Mouse (Mus musculus): ENCODE data around the gene Phf7. TPM values are rescaled to one million over a fixed set of nuclear protein-coding genes. Genes with fewer than 3 reads are reported as not detected.

Phf7 gene
- polyA plus RNA-seq, 1 experiment from 2014 or later: 8.6 TPM

DNA sequence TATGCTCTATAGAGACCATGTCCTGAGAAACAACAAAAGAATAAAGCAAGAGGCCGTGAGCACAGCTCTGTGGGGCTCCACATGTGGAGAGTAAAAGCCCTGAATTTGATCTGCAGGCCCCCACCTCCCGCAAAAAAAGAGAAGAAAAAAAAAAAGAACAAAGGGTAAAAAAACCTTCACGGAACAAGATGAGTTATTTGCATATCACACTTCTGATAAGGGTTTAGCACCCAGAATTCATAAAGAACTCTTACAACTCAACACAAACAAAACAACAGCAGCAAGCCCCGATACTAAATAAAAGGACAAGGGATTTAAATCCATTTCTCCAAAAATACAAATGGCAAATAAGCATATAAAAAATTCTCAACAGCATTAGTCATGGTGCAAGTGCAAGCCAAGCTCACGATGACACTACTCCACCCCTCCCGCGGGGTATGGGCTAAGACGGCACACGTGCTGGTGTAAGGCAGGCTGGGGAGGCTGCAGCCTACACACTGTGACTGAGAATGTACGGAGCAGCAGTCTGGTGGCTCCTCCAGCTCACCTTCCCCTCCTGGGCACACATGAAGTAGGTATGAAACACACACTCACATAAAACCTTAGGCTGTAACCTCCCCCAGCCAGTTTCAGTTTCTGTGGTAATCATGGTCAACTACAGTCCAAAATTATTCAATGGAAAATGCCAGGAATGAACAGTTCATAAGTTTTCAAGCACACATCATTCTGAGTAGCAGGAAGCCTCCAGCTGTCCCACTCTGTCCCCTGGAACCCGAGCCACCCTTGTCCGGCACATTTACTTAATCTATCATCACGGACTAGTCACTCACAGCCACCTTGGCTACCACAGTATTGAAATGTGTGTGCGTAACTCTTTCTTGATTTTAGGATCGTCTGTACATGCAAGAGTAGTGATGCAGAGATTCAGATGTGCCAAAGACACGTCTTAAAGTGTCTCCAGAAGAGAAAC is 53.3 kb downstream of the Phf7 start:
- ATAC-seq: no peak; the same call in 1 of the 2 replicates
- Histone ChIP-seq H3K9me3 (ENCODE audit: control insufficient read depth) (no peaks in the 10 kb centered on the region), H3K36me3 (ENCODE audit: control insufficient read depth, insufficient read depth) (peaks cover 67% of the 10 kb centered on the region), H3K4me1 (replicated peaks; ENCODE audit: control insufficient read depth, insufficient read depth, low read length) (no peaks in the 10 kb centered on the region), H3K27me3 (replicated peaks; ENCODE audit: control insufficient read depth, insufficient read depth, low read length) (no peaks in the 10 kb centered on the region), H3K4me2 (replicated peaks; ENCODE audit: low read depth) (no peak overlapping the region), H3K9ac (ENCODE audit: low read depth, low read length) (no peak overlapping the region), H3K4me3 (ENCODE audit: low read depth, low read length) (no peak overlapping the region), H3K27ac (ENCODE audit: low read depth, low read length) (peak overlapping the region; percentile 50; the same call in 1 of the 2 replicates)
- WGBS: 59% methylated on average over 16 of the region's 16 CpGs
- no peak for TF ChIP-seq CTCF (IDR thresholded peaks at IDR 0.05; ENCODE audit: low read depth)

DNA sequence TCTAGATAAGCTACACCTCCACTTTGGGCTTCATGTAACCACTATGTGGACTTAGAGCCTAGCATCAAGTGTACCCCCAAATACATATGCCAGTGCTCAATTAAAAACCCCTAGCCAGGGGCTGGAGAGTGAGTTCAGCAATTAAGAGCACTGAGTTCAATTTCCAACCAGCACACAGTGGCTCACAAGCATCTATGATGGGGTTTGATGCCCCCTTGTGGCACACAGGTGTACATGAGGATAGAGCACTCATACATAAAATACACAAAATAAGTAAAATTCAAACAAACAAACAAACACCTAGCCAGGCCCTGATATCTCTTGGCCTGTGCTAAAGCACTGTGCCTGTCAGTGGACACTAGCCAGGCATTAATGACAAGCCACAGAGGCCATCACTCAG is 55.1 kb downstream of the Phf7 start:
- Histone ChIP-seq H3K9ac (ENCODE audit: low read depth, low read length) (no peak overlapping the region), H3K27me3 (replicated peaks; ENCODE audit: control insufficient read depth, insufficient read depth, low read length) (no peaks in the 10 kb centered on the region), H3K4me3 (ENCODE audit: low read depth, low read length) (no peak overlapping the region), H3K4me1 (replicated peaks; ENCODE audit: control insufficient read depth, insufficient read depth, low read length) (no peaks in the 10 kb centered on the region), H3K4me2 (replicated peaks; ENCODE audit: low read depth) (no peak overlapping the region), H3K27ac (ENCODE audit: low read depth, low read length) (no peak overlapping the region), H3K9me3 (ENCODE audit: control insufficient read depth) (no peaks in the 10 kb centered on the region), H3K36me3 (ENCODE audit: control insufficient read depth, insufficient read depth) (peaks cover 69% of the 10 kb centered on the region)
- 0 out of 2 replicates have a peak, but pooled peaks have one; percentile 17 for ATAC-seq
- peak; percentile 76 for TF ChIP-seq CTCF (IDR thresholded peaks at IDR 0.05; ENCODE audit: low read depth)

DNA sequence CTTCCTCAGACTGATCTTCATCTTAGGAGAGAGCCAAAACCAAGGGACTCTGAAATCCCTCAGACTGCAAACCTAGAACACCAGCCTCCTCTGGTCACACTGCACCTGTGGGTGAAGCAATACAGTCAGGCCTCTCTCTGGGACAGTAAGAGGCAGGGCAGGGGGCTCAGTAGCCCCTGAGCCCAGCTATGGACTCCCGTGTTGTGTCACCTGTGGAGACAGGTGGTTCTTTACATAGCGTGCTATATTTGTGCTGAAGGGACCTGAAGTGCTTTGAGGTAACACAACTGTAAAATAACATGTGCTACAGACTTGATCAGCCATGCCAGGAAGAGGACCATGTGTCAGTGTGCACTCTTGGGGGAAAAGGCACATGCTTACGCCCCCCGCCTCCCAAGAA is 55.6 kb downstream of the Phf7 start:
- Histone ChIP-seq H3K36me3 (ENCODE audit: control insufficient read depth, insufficient read depth) (peaks cover 69% of the 10 kb centered on the region), H3K4me2 (replicated peaks; ENCODE audit: low read depth) (no peak overlapping the region), H3K9me3 (ENCODE audit: control insufficient read depth) (no peaks in the 10 kb centered on the region), H3K4me3 (ENCODE audit: low read depth, low read length) (no peak overlapping the region), H3K27ac (ENCODE audit: low read depth, low read length) (no peak overlapping the region), H3K27me3 (replicated peaks; ENCODE audit: control insufficient read depth, insufficient read depth, low read length) (no peaks in the 10 kb centered on the region), H3K4me1 (replicated peaks; ENCODE audit: control insufficient read depth, insufficient read depth, low read length) (no peaks in the 10 kb centered on the region), H3K9ac (ENCODE audit: low read depth, low read length) (no peak overlapping the region)
- TF ChIP-seq CTCF (IDR thresholded peaks at IDR 0.05; ENCODE audit: low read depth): no peak
- 89% methylated on average over 4 of the region's 4 CpGs for WGBS
- ATAC-seq: no peak

DNA sequence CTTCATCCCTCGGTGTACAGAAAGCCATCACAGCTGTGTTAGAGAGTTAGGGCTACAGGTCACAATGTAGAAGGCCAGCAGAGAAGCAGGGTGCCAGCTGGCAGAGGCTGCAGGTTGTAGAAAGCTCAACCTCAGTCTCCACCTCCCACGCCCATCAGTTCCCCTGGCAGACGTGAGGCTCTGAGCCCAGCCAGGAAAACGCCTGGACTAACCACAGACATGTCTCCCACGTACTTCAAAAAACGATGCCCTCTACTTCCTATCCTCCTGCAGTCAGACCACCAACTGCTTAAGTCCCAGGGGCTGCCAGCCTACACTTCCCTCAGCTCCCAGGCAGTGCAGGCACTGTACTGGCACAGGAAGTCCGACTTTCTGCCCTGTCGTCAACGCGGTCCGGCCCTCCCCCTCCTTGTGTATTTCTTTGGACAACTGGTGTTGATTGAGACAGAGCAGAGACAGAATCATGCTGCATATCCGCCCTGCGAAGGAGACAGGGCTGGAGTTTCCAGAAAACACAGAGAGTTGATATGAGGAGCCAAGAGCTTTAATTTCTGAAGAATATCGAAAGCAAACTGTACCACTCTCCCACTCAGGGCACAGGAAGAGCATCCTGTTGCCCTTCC is 56.1 kb downstream of the Phf7 start:
- no peak for ATAC-seq
- Histone ChIP-seq H3K9ac (ENCODE audit: low read depth, low read length) (no peak overlapping the region), H3K4me2 (replicated peaks; ENCODE audit: low read depth) (no peak overlapping the region), H3K4me3 (ENCODE audit: low read depth, low read length) (no peak overlapping the region), H3K36me3 (ENCODE audit: control insufficient read depth, insufficient read depth) (peaks cover 69% of the 10 kb centered on the region), H3K9me3 (ENCODE audit: control insufficient read depth) (no peaks in the 10 kb centered on the region), H3K4me1 (replicated peaks; ENCODE audit: control insufficient read depth, insufficient read depth, low read length) (no peaks in the 10 kb centered on the region), H3K27me3 (replicated peaks; ENCODE audit: control insufficient read depth, insufficient read depth, low read length) (no peaks in the 10 kb centered on the region), H3K27ac (ENCODE audit: low read depth, low read length) (no peak overlapping the region)
- TF ChIP-seq CTCF (IDR thresholded peaks at IDR 0.05; ENCODE audit: low read depth): no peak
- WGBS: 67% methylated on average over 14 of the region's 14 CpGs

DNA sequence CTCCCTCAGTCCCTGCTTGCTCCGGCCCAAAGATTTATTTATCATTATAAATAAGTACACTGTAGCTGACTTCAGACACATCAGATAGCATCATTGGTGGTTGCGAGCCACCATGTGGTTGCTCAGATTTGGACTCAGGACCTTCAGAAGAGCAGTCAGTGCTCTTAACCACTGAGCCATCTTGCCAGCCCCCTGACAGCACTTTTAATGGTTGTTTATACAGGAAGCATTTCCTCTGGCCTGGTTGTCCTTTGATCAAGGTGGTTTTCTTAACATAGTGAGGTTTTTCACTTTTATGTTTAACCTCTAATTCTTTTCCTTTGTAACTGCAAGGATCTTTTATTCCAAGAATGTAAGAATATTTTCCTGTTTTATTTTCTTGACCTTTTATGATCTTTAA is 56.7 kb downstream of the Phf7 start:
- Histone ChIP-seq H3K9me3 (ENCODE audit: control insufficient read depth) (no peaks in the 10 kb centered on the region), H3K27ac (ENCODE audit: low read depth, low read length) (no peak overlapping the region), H3K9ac (ENCODE audit: low read depth, low read length) (no peak overlapping the region), H3K27me3 (replicated peaks; ENCODE audit: control insufficient read depth, insufficient read depth, low read length) (no peaks in the 10 kb centered on the region), H3K4me2 (replicated peaks; ENCODE audit: low read depth) (no peak overlapping the region), H3K36me3 (ENCODE audit: control insufficient read depth, insufficient read depth) (peaks cover 72% of the 10 kb centered on the region), H3K4me3 (ENCODE audit: low read depth, low read length) (no peak overlapping the region), H3K4me1 (replicated peaks; ENCODE audit: control insufficient read depth, insufficient read depth, low read length) (no peaks in the 10 kb centered on the region)
- TF ChIP-seq CTCF (IDR thresholded peaks at IDR 0.05; ENCODE audit: low read depth): no peak
- no peak for ATAC-seq
- WGBS: 86% methylated on average over 2 of the region's 2 CpGs

DNA sequence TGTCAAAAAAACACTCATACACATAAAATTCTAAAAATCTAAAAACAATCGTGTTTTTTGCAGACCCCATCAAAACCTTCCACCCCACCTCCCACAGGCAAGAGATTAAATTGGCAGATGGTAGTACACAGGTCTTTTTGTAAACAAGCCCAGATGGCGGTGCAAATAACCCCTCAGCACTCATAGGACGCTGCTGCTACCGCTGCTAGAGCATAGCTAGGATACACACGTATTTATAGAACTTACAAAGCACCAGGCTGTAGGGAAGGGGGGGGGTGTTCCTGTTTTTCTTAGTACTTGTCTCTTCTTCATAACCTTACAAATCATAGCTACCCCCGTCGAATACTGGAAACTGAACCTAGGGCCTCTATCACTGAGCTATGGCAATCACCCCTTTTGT is 57.3 kb downstream of the Phf7 start:
- ATAC-seq: no peak
- TF ChIP-seq CTCF (IDR thresholded peaks at IDR 0.05; ENCODE audit: low read depth): no peak
- no peaks in the 10 kb centered on the region for H3K27me3 ChIP-seq (replicated peaks; ENCODE audit: control insufficient read depth, insufficient read depth, low read length)
- WGBS: 56% methylated on average over 7 of the region's 7 CpGs
- H3K27ac ChIP-seq (ENCODE audit: low read depth, low read length): no peak overlapping the region
- H3K36me3 ChIP-seq (ENCODE audit: control insufficient read depth, insufficient read depth): peaks cover 78% of the 10 kb centered on the region
- H3K9me3 ChIP-seq (ENCODE audit: control insufficient read depth): no peaks in the 10 kb centered on the region
- H3K9ac ChIP-seq (ENCODE audit: low read depth, low read length): no peak overlapping the region
- H3K4me1 ChIP-seq (replicated peaks; ENCODE audit: control insufficient read depth, insufficient read depth, low read length): no peaks in the 10 kb centered on the region
- H3K4me3 ChIP-seq (ENCODE audit: low read depth, low read length): no peak overlapping the region
- H3K4me2 ChIP-seq (replicated peaks; ENCODE audit: low read depth): no peak overlapping the region

Measured in intestine, postnatal 0 days (tissue).